Mouse (Mus musculus) macrophage (primary cell): ENCODE results near the gene Dhrs2. TPM values are rescaled to one million over a fixed set of nuclear protein-coding genes. Genes with fewer than 3 reads are reported as not detected.

Experiments
- H3K27ac ChIP-seq: fragments of 350-480 bp; formaldehyde crosslinking; 2 replicates; pipeline ENCODE4 v1.9.0; 2021
- H3K36me3 ChIP-seq: fragments of 350-480 bp; formaldehyde crosslinking; 2 replicates; pipeline ENCODE4 v1.9.0; 2021; ENCODE audit errors: inconsistent target
- H3K4me3 ChIP-seq: fragments of 350-480 bp; formaldehyde crosslinking; 2 replicates; pipeline ENCODE4 v1.9.0; 2021; ENCODE audit errors: inconsistent target
- H3K79me2 ChIP-seq: fragments of 350-480 bp; formaldehyde crosslinking; 2 replicates; pipeline ENCODE4 v1.9.0; 2021; ENCODE audit errors: inconsistent target
- WGBS: methylation state at CpG from one replicate; pipeline ENCODE4 v1.1.7; 2026; ENCODE audit warnings: inconsistent platforms; ENCODE audit not compliant: missing documents; 5-methylcytosine and 5-hydroxymethylcytosine counted together
- polyA plus RNA-seq: library from polyadenylated mRNA; stranded (reverse); fragments of 250-400 nt; gene quantifications from 3 replicates; pipeline ENCODE4 v1.2.4, GENCODE M21; 2018; ENCODE audit warnings: inconsistent platforms

The Dhrs2 gene
- polyA plus RNA-seq, 1 experiment from 2014 or later: not detected

GRCm38 (mm10) chr14:55208306-55208705 lies 13.5 kb upstream of the Dhrs2 start:
- no peaks in the 10 kb centered on the region for H3K36me3 ChIP-seq
- no peak overlapping the region for H3K4me3 ChIP-seq
- H3K27ac ChIP-seq: no peak overlapping the region
- no peaks in the 10 kb centered on the region for H3K79me2 ChIP-seq
- whole genome bisulfite sequencing: 96% methylated on average over 2 of the region's 2 CpGs

- Histone ChIP-seq H3K79me2 (no peaks in the 10 kb centered on the region), H3K4me3 (no peak overlapping the region), H3K27ac (no peak overlapping the region), H3K36me3 (no peaks in the 10 kb centered on the region)
- 92% methylated on average over 3 of the region's 3 CpGs for WGBS
These were observed 8.2 kb upstream of the Dhrs2 start for GRCm38 (mm10) chr14:55213621-55214020.

GRCm38 (mm10) chr14:55214507-55214906 lies 7.3 kb upstream of the Dhrs2 start:
- H3K36me3 ChIP-seq: no peaks in the 10 kb centered on the region
- WGBS: 36% methylated on average over 3 of the region's 4 CpGs

GRCm38 (mm10) chr14:55223172-55223571 lies 1.4 kb downstream of the Dhrs2 start:
- WGBS: 21% methylated on average over 1 of the region's 1 CpGs
- H3K36me3 ChIP-seq: no peaks in the 10 kb centered on the region
- H3K4me3 ChIP-seq: no peak overlapping the region
- no peak overlapping the region for H3K27ac ChIP-seq
- no peaks in the 10 kb centered on the region for H3K79me2 ChIP-seq

More at GRCm38 (mm10) chr14:55214507-55214906, 7.3 kb upstream of the Dhrs2 start:
- no peak overlapping the region for H3K4me3 ChIP-seq
- no peak overlapping the region for H3K27ac ChIP-seq
- H3K79me2 ChIP-seq: no peaks in the 10 kb centered on the region

GRCm38 (mm10) chr14:55234639-55235038 lies 12.8 kb downstream of the Dhrs2 start:
- WGBS: 95% methylated on average over 8 of the region's 11 CpGs
- Histone ChIP-seq H3K4me3 (no peak overlapping the region), H3K79me2 (no peaks in the 10 kb centered on the region), H3K27ac (no peak overlapping the region), H3K36me3 (no peaks in the 10 kb centered on the region)

GRCm38 (mm10) chr14:55236685-55237084 lies 14.9 kb downstream of the Dhrs2 start:
- Histone ChIP-seq H3K79me2 (no peaks in the 10 kb centered on the region), H3K27ac (no peak overlapping the region), H3K36me3 (no peaks in the 10 kb centered on the region), H3K4me3 (no peak overlapping the region)
- 62% methylated on average over 2 of the region's 2 CpGs for WGBS

GRCm38 (mm10) chr14:55242664-55243063 lies 20.9 kb downstream of the Dhrs2 start:
- Histone ChIP-seq H3K4me3 (no peak overlapping the region), H3K36me3 (no peaks in the 10 kb centered on the region), H3K27ac (no peak overlapping the region), H3K79me2 (no peaks in the 10 kb centered on the region)
- 85% methylated on average over 1 of the region's 1 CpGs for whole genome bisulfite sequencing

GRCm38 (mm10) chr14:55247181-55247580 lies 25.4 kb downstream of the Dhrs2 start:
- no peaks in the 10 kb centered on the region for H3K79me2 ChIP-seq
- H3K4me3 ChIP-seq: no peak overlapping the region
- no peaks in the 10 kb centered on the region for H3K36me3 ChIP-seq
- 79% methylated on average over 6 of the region's 6 CpGs for WGBS
- no peak overlapping the region for H3K27ac ChIP-seq

- H3K36me3 ChIP-seq: no peaks in the 10 kb centered on the region
- no peak overlapping the region for H3K27ac ChIP-seq
- WGBS: 94% methylated on average over 6 of the region's 6 CpGs
- H3K79me2 ChIP-seq: no peaks in the 10 kb centered on the region
- no peak overlapping the region for H3K4me3 ChIP-seq
These were observed 26.5 kb downstream of the Dhrs2 start for GRCm38 (mm10) chr14:55248284-55248683.

GRCm38 (mm10) chr14:55253580-55253979 lies 31.8 kb downstream of the Dhrs2 start:
- 91% methylated on average over 4 of the region's 4 CpGs for WGBS

GRCm38 (mm10) chr14:55255443-55255842 lies 33.6 kb downstream of the Dhrs2 start:
- 82% methylated on average over 6 of the region's 6 CpGs for WGBS
- H3K36me3 ChIP-seq: no peaks in the 10 kb centered on the region
- no peaks in the 10 kb centered on the region for H3K79me2 ChIP-seq
- no peak overlapping the region for H3K27ac ChIP-seq
- no peak overlapping the region for H3K4me3 ChIP-seq

More at GRCm38 (mm10) chr14:55253580-55253979, 31.8 kb downstream of the Dhrs2 start:
- H3K4me3 ChIP-seq: no peak overlapping the region
- H3K79me2 ChIP-seq: no peaks in the 10 kb centered on the region
- no peaks in the 10 kb centered on the region for H3K36me3 ChIP-seq
- H3K27ac ChIP-seq: no peak overlapping the region

- Histone ChIP-seq H3K4me3 (no peak overlapping the region), H3K36me3 (no peaks in the 10 kb centered on the region), H3K27ac (no peak overlapping the region), H3K79me2 (no peaks in the 10 kb centered on the region)
- WGBS: 33% methylated on average over 3 of the region's 3 CpGs
These were observed 49.4 kb downstream of the Dhrs2 start for GRCm38 (mm10) chr14:55271158-55271557.

- H3K27ac ChIP-seq: no peak overlapping the region
- no peaks in the 10 kb centered on the region for H3K79me2 ChIP-seq
- no peaks in the 10 kb centered on the region for H3K36me3 ChIP-seq
- H3K4me3 ChIP-seq: no peak overlapping the region
- WGBS: 89% methylated on average over 4 of the region's 4 CpGs
These were observed 51.2 kb downstream of the Dhrs2 start for GRCm38 (mm10) chr14:55273023-55273422.

GRCm38 (mm10) chr14:55274810-55275209 lies 53.0 kb downstream of the Dhrs2 start:
- H3K36me3 ChIP-seq: no peaks in the 10 kb centered on the region
- H3K4me3 ChIP-seq: no peak overlapping the region
- WGBS: 86% methylated on average over 6 of the region's 6 CpGs
- H3K79me2 ChIP-seq: no peaks in the 10 kb centered on the region
- H3K27ac ChIP-seq: no peak overlapping the region

GRCm38 (mm10) chr14:55279322-55280069 lies 57.7 kb downstream of the Dhrs2 start:
- Histone ChIP-seq H3K27ac (no peak overlapping the region), H3K36me3 (no peaks in the 10 kb centered on the region), H3K79me2 (no peaks in the 10 kb centered on the region), H3K4me3 (no peak overlapping the region)
- WGBS: 90% methylated on average over 7 of the region's 7 CpGs
